Mouse (Mus musculus): ENCODE measurements at regions not wholly inside any gene's neighbourhood (a gene's known extent, or its start where the extent isn't known, plus 50 kb on each side); places are given as distances from the start of the nearest gene placed in this dataset.

GRCm38 (mm10) chr9:118396425-118397053, 81.5 kb upstream of the Eomes start:
- no peak overlapping the region for H3K4me3 ChIP-seq
- DNase-seq (ENCODE audit: low spot score in 2 of 2): no peak
- H3K27ac ChIP-seq: no peak overlapping the region
- TF ChIP-seq CTCF (conservative IDR thresholded peaks at IDR 0.05): no peak

GRCm38 (mm10) chr9:118400520-118400919, 77.5 kb upstream of the Eomes start:
- no peak for TF ChIP-seq CTCF (conservative IDR thresholded peaks at IDR 0.05)
- Histone ChIP-seq H3K27ac (no peak overlapping the region), H3K4me3 (no peak overlapping the region)
- DNase-seq (ENCODE audit: low spot score in 2 of 2): no peak

- no peak for TF ChIP-seq CTCF (conservative IDR thresholded peaks at IDR 0.05)
- no peak for DNase-seq (ENCODE audit: low spot score in 2 of 2)
- no peak overlapping the region for H3K27ac ChIP-seq
- no peak overlapping the region for H3K4me3 ChIP-seq
These were observed 76.8 kb upstream of the Eomes start for GRCm38 (mm10) chr9:118401170-118401569.

- no peak overlapping the region for H3K27ac ChIP-seq
- no peak overlapping the region for H3K4me3 ChIP-seq
- TF ChIP-seq CTCF (conservative IDR thresholded peaks at IDR 0.05): no peak
- no peak for DNase-seq (ENCODE audit: low spot score in 2 of 2)
These were observed 73.1 kb upstream of the Eomes start for GRCm38 (mm10) chr9:118404867-118405266.

GRCm38 (mm10) chr9:118405926-118406518, 72.0 kb upstream of the Eomes start:
- DNase-seq (ENCODE audit: low spot score in 2 of 2): no peak
- Histone ChIP-seq H3K27ac (no peak overlapping the region), H3K4me3 (no peak overlapping the region)
- no peak for TF ChIP-seq CTCF (conservative IDR thresholded peaks at IDR 0.05)

- no peak for TF ChIP-seq CTCF (conservative IDR thresholded peaks at IDR 0.05)
- Histone ChIP-seq H3K4me3 (no peak overlapping the region), H3K27ac (no peak overlapping the region)
- no peak for DNase-seq (ENCODE audit: low spot score in 2 of 2)
These were observed 62.0 kb upstream of the Eomes start for GRCm38 (mm10) chr9:118416032-118416431.

GRCm38 (mm10) chr9:118416475-118416874, 61.5 kb upstream of the Eomes start:
- no peak for DNase-seq (ENCODE audit: low spot score in 2 of 2)
- Histone ChIP-seq H3K4me3 (no peak overlapping the region), H3K27ac (no peak overlapping the region)
- TF ChIP-seq CTCF (conservative IDR thresholded peaks at IDR 0.05): no peak

- DNase-seq (ENCODE audit: low spot score in 2 of 2): no peak
- Histone ChIP-seq H3K27ac (no peak overlapping the region), H3K4me3 (no peak overlapping the region)
- no peak for TF ChIP-seq CTCF (conservative IDR thresholded peaks at IDR 0.05)
These were observed 53.7 kb upstream of the Eomes start for GRCm38 (mm10) chr9:118424344-118424743.

Measured in layer of hippocampus, adult 2 months (tissue).